Mouse (Mus musculus) liver, adult 2 months (tissue): ENCODE results near the gene Siva1.

Experiments
- CTCF ChIP-seq: fragments of 200-500 bp; IDR thresholded peaks from 2 replicates; pipeline ENCODE4 v1.5.1; 2011; ENCODE audit warnings: low read depth, low read length, control low read depth
- POLR2A ChIP-seq: fragments of 200-500 bp; IDR thresholded peaks from 2 replicates; pipeline ENCODE4 v1.6.1; 2011; ENCODE audit warnings: low read length, control low read depth; ENCODE audit not compliant: insufficient read depth; ENCODE audit errors: extremely low read depth

DNA sequence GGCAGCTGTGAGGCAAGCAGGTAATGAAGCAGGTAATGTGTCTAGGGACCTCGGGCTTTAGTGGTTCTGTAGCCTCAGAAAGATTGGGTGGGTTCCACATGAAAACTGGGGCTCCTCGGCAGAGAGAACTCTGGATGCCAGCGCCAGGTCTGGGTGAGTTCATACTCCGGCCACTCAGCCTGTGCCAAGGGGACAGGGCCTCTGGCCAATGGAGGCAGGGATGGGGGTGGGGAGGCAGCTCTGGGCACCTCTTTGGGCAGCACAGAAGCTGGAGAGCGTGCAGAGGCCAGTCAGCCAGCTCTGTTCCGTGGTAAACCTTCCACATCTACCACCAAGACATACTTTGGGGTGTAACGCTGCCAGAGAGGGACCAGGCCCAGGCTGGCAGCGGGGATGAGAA is 46.9 kb upstream of the Siva1 start:
- TF ChIP-seq POLR2A: no peak
- no peak for TF ChIP-seq CTCF
